Mouse (Mus musculus) embryo, embryonic 11 days (tissue): ENCODE data around the gene H1fnt.

ENCODE experiments used
- DNase-seq: peaks from one replicate; pipeline ENCODE4 v3.0.0-alpha.2; 2015

Gene H1fnt

DNA sequence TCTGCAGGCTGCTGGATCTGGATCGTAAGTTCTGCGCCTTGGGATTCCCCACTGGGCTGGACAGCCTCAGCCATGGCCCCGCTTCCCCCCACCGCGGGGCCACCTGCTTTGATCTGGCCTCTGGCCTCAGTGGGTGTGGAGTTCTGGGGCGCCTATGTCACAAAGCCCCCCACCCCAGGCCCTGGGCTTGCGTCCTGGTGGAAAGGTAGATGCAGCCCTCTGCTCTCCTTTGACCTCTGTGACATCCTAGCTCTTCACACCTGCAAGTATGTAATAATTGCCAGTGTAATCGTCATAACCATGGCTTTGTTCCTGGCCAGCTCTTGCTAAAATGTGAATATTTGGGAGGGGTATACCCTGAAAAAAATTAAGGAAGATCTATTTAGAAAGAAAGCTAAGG, at the start of gene H1fnt:
Gene H1fnt (minus strand): TSS at position 101 of the 400 bp plus-strand sequence.
- DNase-seq, result no peak

DNA sequence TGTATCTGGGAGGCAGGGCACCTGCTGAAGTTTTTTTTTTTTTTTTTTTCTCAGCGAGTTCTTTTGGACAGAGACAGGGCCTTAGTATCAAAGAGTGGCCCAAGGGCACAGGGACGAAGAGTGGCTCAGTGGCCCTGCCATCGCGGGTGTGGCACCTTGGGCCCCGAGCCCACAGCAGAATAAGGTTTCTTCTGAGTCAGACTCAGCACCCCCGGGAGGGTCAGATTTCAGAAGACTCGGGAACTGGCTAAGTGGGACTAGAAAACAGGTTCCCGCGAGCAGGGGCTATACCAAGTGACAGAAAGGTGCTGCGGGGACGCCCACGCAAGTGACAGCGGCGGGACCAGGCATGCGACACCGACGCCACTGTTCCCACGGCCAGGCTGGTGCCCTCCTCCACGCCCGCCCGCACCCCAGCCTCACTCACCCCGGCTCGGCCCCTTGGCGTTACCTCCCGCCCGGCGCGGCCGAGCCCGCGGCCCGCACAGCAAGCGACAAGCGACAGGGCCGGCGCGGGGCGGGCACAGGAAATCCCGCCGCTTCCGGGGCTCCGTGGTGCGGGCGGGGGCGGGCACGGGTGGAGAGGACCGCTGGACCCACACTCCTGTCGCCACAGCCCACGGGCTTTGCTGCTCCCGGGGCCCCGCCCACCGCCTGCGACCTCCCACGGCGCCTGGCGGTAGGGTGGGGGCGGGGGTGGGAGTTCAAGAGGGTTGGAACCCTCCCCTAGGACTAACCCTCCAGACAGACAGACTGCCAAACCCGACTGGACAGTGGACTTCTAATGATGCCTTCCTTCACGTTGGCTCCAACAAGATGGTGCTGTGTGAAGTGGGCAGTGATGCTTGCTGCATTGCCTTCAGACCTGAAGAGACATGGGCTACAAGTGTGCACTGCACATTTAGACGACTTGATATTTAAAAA, 38.8 kb upstream of the H1fnt start, which contains the start of gene Zfp641:
Gene Zfp641 (minus strand): TSS at position 534 of the 924 bp plus-strand sequence.
- DNase-seq, result peak; percentile 60

DNA sequence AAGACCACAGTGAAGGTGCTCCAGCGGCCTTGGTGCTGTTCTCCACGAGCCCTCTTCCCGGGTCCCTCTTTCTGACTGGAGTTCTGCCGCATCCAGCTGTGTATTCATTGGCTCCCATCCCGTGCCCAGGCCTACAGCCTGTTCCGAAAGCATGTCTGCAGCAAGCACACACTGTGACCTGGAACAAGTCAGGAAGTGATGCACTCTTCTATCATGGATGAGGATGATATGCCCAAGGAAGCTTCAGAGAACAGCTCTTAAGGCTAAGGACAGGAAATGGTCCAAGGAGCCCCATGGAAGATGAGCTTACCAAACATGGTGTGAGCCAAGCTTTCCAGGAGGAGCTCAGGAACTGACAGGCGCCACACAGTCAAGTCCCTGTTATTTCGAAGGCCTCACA, 36.6 kb upstream of the H1fnt start:
- no peak for DNase-seq

DNA sequence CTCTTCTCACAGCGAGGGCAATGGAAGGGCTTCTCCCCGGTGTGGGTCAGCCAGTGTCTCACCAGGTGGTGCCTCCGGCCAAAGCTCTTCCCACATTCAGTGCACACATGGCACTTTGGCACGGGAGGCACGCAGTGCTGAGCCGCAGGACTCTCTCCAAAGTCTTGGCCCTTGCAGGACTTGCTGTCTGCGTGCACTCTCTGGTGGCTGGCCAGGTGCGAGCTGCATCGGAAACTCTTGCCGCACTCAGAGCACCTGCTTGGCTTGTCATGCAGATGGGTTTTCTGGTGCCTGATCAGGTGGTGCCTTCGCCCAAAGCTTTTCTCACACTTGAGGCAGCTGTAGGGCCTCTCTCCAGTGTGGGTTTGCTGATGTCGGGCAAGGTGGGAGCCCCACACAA, 31.5 kb upstream of the H1fnt start:
- DNase-seq, result no peak

DNA sequence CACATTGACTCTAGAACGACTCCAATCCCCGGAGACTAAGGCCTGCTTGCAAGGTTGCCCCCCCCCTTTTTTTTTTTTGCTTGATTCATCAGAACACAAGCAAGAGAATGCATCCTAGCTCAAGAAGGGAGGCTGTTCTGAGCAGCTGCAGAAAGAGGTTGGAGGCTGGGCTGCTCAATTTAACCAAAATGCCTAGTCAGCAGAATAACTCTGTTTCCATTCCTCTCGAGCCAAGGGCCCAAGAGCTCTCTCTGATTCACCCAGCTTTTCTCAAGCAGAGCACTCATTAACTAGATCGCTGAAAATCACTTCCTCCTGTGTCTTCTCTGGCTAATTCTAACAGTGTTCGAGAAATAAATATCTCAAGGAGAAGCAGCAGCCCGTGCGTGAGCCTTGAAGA, 29.3 kb upstream of the H1fnt start:
- no peak for DNase-seq

GRCm38 (mm10) chr15:98257776-98258175, 683 bp upstream of the H1fnt start:
- no peak for DNase-seq

DNA sequence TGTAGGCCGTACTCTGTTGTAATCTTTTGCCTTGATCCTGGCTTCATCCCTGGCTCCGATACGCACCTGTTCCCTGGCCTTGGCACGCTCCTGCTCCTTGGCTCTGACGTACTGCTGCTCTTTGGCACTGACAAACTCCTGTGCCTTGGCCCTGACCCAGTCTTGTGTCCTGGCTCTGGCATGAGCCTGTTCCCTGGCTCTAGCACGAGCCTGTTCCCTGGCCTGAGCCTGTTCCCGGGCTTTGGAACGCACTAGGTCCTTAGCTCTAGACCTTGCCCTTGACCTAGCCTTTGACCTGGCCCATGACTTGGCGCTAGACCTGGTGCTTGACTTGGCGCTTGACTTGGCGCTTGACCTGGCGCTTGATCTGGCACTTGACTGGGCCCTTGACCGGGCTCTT, 822 bp downstream of the H1fnt start:
- no peak for DNase-seq

GRCm38 (mm10) chr15:98235442-98235841, 21.7 kb downstream of the H1fnt start:
- no peak for DNase-seq

DNA sequence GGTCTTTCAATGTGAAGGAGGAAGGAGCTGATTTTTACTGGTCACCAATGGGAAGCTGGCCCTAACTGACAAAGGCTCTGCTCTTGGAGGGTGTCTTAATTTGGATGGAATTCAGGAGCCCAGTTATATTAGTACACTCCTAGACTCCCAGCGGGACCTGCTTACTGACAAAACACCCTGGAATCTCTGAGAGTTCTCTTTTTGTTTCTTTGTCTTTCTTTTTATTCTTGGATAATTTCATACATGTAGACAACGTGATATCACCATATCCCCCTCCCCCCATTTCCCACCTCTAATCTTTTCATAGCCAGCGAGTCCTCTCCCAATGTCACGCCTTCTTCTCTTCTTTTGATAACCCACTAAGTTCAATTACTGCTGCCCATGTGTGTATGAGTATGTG, 22.7 kb downstream of the H1fnt start, which contains the start of gene Olfr286:
Gene Olfr286 (minus strand): TSS at position 101 of the 400 bp plus-strand sequence.
- no peak for DNase-seq

DNA sequence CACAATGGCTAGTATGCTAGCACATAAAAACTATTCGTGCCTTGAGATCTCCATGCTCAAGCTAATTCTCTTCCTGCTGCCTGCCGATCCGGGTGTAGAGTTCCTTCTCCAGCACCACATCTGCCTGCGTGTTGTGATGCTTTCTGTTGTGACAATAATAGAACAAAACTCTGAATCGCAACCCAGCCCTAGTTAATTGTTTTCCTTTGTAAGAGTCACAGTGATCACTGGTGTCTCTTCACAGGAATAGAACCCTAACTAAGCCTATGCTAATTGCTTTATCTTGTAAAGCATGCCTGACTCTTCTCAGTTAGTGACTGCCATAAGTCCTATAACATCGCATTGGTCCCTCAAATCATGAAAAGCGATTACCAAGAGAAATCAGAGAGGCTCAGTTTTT, 31.0 kb downstream of the H1fnt start:
- DNase-seq, result no peak

DNA sequence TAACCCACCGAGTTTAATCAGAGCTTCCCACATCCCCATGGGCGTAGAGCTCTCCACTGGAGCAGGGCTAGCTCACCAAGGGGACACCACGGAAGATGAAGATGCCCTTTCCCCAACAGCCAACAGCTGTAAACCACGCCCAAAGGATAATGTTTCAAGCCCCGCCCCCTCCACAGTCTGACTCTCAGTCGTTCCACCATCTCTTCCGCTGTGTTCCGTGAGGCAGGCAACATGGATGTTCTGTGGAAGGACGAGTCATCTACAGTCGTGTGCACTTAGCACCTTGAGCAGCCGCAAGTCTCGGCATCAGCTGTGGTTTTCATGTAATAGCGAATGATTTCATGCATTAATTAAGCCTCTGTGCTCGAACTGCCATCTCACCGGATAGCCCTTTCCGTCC, 31.5 kb downstream of the H1fnt start:
- peak; percentile 38 for DNase-seq

DNA sequence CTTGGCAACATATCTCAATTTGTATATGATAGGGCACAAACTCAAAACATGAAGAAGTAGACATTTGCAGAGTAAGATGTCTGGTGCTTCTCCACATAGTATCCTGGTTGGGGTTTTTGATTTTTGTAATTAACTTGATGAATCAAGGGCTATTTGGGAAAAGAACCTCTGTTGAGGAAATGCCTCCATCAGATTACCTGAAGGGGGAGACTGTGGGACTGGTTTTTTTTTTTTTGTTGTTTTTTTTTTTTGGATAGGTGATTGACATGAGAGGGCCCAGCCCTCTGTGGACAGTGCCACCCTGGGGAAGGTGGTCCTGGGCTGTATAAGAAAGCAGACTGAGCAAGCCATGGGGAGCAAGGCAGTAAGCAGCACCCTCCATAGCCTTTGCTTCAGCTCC, 34.7 kb downstream of the H1fnt start:
- no peak for DNase-seq

DNA sequence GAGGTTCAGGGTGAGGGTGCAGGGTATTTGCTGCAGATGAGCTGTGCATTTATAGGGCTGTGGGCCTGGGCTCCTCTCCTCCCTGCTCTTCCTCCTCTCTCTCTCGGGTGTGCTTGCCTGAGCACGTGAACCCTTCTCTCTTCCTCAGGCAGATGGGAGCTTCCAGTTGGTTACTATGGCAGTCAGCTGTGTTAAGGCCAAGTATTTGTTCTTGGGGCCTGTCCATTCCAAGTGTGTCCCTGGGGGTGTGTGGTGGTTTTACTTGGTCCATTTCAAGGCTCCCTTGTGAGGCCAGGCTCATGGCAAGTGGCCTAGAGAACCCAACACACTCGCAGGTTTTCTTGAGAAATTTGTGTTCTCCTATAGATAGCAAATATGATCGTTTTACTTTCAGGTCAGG, 36.2 kb downstream of the H1fnt start, which contains the start of the genes Gm44579 and Olfr287:
Gene Gm44579 (minus strand): TSS at position 101 of the 400 bp plus-strand sequence.
Gene Olfr287 (minus strand): TSS at position 180 of the 400 bp plus-strand sequence.
- DNase-seq, result no peak

- DNase-seq, result no peak
Observed at GRCm38 (mm10) chr15:98214130-98214529, 43.0 kb downstream of the H1fnt start.

- no peak for DNase-seq
Observed at GRCm38 (mm10) chr15:98213336-98213870, 43.7 kb downstream of the H1fnt start.

GRCm38 (mm10) chr15:98209676-98210075, 47.4 kb downstream of the H1fnt start:
- DNase-seq, result no peak
